Mouse (Mus musculus) CD4-positive, CD25-positive, alpha-beta regulatory T cell, adult 2 months (primary cell): ENCODE results near the gene Rpl13a.
A peak's percentile ranks its signal among the peaks of the same experiment; 100 is the strongest.
"Not testable (repeated sequence)": the region's sequence is repeated elsewhere in the genome, so short reads cannot be mapped to it uniquely, and the experiment has no call there.

Source experiments
- DNase-seq: peaks from one replicate; pipeline ENCODE4 v3.0.0-alpha.2; 2012; ENCODE audit warnings: low read depth, low spot score

The Rpl13a gene

DNA sequence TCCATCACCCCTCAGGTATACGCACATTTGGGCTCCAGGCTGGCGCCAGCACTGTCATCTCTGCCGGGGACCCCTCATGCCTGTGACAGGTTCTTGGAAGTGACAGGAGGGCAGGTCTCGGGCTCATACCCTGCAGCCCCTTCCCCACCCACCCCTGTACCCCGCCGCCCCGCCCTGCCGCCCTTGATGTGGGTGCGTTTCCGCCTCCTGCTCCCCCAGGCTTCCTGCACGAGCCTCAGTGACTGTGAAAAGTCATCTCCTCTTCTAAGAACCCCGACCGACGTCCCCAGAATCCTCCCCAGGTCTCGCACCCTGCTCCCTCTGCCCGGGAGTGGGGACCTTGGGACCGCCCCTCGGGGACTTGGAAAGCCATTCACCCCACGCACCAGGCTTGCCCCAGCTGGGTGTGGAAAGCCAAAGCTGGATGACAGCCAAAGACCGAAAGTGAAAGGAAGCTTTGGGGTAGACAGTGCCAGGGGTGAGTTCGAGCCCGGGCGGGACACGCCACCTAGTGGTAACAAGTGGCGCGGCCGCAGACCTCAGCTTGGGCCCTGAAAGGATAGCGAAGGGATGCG, 7.5 kb upstream of the Rpl13a start, which contains the start of the genes Gm45713 and Flt3l:
TSS of gene Gm45713 (minus strand) at position 239 of the 575 bp plus-strand sequence.
TSS of gene Flt3l (minus strand) at position 440 of the 575 bp plus-strand sequence.
- DNase-seq = peak; percentile 96

DNA sequence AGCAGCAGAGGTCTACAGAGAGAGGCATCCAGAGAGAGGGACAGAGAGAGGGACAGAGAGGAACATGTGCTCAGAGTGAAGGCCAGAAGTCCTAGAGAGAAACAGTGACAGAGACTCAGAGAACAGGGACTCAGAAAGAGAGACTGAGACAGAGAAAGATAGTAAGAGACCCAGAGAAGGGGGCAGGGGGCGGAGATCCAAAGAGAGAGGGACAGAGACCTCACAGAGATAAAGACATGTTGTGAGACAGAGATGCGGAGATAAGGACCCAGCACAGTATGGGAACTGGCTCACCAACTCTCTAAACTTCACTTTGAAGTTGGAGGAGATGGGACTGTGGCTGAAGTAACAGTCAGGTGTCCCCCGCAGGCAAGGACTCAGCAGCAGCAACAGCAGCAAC, 6.8 kb upstream of the Rpl13a start:
- peak; percentile 57 for DNase-seq

DNA sequence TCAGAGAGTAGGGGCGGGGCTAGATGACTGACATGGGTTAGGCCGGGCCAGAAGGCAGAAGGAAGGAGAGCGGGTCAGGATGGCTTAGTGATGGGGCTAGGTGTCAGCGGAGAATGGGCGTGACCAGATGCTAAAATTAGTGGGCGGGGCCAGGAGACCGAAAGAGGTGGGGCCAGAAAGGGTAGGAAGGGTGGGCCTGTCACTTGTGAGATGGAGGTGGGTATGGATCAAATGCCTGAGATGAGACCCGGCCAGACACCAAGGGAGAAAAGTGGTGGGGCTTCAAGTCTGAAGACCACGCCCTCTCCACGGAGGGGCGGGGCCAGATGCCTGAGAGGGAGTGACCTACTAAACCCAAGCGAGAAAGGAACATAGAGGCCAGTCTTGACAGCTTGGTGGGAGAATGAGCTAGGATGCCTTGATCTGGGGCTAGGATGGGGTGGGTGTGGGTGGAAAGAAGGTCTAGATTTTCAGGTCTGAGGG, 6.0 kb upstream of the Rpl13a start:
- peak; percentile 79 for DNase-seq

DNA sequence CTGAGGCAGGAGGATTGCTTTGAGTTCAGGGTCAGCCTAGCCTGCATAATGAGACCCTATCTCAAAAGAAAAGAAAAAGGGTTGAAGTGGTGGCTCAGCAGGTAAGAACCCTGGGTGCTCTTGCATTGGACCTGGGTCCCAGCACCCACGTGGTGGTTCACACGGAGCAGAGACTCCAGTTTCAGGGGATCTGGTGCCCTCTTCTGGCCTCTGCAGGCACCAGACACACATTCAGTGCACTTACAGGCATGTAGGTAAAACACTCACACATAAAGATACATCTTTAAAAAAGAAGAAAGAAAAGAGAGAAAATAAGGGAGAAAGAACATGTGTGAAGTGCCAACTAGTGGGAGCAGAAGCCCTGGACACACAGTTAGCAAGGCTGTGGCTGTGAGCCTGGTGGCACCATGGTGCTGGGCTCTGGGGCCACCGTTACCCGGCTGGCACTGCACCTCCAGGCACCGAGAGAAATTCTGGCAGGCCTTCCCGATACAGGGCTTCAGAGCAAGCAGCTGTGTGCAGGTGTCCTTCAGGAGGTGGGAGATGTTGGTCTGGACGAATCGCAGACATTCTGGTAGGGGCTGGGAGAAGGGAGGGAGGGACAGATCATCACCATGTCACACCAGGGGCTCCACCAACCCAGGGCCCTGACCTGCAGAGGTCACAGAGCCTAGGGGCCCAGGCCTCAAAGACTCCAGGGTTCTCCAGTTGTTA, 5.0 kb upstream of the Rpl13a start:
- peak; percentile 41 for DNase-seq

DNA sequence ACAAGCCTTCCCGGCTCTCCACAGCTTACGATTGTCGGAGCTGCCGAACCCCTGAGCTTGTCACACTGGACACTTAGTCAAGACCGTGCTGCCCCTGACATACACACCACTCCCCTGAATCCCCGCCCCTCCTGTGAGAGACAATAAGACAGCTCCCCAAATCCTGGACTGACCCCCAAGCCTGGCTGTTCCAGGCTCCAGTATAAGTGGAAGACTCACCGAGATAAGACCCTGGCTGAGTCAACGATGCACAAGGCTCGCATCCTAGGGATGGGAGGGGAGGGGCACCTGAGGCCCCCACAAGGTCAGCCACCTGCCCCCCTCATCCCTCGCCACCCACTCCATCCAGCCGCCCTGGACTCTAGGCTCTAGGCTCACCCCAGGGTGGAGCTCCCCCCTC, 3.3 kb upstream of the Rpl13a start:
- DNase-seq = no peak

DNA sequence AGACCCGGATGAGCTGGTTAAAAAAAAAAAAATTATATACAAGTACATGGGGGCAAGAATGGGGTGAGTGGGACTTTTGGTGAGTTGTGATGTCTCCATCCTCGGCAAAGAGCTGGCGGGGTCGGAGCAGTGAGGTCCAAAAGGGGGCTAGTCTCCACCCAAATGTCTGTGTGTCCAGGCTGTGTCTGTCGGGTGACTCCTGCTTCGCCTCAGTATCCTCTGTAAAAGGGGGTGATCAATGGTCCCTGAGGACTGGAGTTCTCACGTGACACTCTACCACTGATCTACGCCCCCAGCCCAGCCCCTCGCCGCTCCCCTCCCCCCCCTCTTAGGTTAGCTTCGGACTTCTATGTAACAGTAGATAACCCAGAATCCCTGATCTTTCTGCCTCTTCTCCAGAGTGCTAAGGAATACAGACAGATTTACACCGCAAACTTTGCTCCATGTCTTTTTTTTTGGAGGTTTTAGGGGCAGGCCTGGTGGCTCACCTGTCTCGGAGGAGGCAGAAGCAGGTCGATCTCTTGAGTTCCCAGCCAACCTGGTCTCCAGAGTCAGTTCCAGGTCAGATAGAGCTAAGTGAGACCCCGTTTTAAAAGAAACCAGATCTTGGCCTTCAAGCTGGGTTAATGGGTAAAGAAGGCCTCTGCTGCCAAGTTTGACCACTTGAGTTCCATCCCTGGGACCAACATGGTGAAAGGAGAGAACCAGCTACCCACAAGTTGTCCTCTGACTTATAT, 1.4 kb upstream of the Rpl13a start:
- DNase-seq = no peak

DNA sequence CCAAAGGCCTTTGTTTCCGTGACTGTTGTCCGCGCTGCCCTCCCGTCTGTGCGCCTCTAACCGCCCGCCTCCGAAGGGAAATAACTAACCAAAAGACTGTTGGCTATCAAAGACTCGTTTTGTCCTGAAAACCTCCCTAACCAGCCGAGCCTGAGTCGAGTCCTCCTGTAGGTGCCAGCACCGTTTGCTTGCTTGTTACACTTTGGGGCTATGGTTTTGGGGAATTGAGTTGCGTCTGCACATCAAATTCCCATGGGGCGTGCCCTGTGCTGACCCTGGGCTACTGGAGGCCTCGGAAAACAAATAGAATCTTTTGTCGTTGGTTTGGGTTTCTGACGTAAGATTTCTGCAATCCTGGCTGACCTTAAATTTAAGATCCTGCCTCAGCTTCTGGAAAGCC, 757 bp upstream of the Rpl13a start:
- DNase-seq = no peak

DNA sequence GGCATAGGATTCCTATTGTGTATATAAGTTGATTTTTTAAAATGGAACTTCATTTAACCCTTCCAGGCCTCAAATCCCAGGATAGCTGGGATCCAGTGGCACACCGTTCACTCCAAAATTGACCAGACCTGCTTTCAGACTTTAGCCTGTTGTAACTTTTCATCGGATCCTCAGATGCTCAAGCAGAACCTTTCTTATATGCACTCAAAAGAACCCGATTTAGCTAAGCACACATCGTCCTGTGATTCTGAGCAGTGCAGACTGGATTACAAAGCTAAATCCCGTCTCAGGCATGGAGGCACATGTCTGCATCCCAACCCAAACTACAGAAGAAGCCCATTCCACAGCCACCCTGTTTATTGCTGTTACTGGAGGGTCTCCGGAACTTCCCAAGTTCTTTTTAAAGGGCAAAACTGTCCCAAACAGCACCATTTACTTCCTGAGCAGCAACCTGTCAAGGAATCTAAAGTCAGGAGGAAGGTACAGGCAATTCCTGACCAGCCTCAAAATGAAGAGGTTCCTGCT, 799 bp downstream of the Rpl13a start:
- no peak for DNase-seq

DNA sequence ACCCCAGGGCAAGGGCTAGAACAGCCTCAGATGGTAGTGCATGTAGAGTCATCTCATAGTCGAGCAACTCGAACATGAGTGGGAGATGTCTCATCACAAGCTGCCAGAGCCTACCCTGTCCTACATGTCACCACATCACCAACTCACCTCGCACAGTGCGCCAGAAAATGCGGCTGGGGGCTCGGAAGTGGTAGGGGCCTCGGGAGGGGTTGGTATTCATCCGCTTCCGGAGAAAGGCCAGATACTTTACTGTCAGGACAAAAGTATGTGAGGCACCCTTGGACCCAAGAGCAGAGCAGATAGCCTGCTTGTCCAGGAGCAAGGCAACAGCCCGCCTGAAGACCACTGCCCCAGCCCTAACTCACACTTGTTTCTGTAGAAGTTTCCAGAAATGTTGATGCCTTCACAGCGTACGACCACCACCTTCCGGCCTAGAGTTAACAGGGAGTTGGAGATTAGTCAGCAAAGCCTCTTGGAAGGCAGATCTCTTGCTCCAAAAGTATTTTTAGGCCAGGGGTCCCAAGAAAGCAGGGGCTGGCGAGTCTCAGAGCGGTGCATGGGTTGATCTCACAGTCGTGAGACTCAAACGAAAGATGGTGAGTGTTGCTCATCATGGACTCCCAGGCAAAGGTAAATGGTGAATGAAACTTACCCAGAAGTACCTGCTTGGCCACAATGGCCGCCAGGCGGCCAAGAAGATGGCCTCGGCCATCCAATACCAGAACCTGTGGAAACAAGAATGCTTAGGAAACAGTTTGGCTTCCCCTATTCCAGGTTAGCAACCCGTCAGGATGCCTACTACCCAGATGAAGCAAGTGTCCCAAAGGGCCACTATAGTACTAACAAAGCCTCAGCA, 1.5 kb downstream of the Rpl13a start:
- DNase-seq = peak; percentile 25

DNA sequence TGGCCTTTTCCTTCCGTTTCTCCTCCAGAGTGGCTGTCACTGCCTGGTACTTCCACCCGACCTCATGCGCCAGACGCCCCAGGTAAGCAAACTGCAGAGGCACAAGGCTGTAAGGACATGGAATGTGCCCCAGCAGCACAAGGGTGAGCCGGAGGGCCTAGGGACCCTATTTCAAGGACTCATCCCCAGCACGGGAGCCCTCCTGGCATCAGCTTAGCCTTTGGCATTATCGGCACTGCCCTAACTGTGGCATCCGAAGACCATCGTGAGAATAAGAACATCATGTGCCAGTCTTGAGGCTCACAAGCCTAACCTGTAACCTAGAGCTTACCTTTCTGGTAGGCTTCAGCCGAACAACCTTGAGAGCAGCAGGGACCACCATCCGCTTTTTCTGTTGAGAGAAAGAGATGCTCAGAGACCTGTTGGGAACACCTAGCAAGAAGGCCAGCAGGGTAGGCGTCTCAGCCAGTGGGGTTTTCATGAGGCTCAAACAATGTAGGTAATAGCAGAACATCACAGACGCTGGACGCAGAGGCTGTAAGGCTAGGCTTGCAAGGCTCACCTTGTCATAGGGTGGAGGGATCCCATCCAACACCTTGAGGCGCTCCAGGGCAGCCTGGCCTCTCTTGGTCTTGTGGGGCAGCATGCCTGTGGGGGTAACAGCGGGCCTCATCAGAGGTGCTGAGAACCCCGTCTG, 2.3 kb downstream of the Rpl13a start:
- no peak for DNase-seq

DNA sequence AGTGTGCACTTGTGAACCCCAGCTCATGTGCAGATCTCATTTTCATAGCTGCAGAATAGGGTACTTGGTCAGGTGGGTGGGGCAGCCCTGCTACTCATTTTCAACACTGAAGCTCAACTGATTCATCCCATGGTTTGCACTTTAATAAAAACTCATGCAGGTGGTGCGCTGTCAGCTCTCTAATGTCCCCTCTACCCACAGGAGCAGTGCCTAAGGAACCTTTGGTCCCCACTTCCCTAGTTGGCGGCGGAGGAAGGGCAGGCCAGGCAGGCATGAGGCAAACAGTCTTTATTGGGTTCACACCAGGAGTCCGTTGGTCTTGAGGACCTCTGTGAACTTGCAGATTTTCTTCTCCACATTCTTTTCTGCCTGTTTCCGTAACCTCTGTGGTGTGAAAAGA, 2.9 kb downstream of the Rpl13a start:
- DNase-seq = not testable (repeated sequence)

DNA sequence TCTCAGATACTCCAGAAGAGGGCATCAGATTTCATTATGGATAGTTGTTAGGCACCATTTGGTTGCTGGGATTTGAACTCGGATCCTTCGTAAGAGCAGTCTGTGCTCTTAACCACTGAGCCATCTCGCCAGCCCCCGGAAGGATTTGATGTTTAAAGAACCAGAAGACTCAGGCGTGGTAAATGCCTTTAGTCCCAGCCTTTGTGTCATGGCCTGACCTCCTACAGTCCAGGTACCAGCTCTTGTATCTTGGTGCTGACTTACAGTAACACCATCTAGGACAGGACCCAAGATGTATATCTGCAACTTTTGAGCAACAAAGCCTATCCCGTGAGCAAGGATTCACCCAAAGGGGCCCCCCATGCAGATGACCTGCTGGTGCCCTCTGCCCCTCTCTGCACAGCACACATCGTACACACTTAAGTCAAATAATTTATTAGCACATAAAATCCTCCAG, 3.4 kb downstream of the Rpl13a start:
- DNase-seq = peak; percentile 53

DNA sequence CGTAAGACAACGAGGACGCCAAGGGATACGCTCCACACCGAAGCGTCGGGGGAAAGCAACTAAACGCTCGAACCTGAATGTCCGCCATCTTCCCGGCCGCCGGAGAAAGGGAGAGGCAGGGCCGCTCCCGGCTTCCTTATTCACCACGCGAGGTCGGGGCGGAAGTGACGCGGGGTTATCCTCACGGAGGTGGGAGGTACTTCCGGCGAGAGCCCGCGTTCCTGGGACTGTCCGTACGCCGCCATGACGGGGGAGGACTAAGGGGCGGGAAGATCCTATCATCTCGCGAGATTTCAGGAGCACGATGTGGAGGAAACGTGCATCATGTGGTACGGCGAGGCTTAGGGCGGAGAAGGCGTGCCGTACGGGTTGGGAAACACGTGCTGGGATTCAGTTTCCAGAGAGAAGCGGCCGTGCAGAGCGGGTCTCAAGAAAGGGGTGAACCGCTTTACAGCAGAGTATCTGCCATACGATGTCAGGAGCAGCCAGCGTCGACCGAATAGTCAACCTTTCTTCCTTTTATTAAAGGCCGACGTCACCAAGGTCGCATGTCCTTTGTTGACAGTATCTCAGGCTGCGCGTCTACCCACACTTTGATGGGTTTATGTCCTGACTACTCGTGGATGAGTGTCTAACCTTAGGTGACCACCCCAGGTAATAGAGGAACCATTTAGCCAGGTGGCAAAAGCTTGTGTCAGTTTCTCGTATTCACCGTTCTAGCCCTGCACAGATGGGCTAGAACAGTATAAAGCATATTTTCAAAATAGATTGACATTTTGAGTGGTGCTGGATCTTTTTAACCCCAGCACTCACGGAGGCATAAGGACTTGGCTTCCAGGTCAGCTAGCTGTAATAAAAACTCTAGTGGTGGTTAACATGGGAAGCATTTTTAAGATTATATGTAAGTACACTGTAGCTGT, 4.1 kb downstream of the Rpl13a start, which contains the start of gene Rps11:
TSS of gene Rps11 (minus strand) at position 216 of the 920 bp plus-strand sequence.
- DNase-seq = peak; percentile 100

DNA sequence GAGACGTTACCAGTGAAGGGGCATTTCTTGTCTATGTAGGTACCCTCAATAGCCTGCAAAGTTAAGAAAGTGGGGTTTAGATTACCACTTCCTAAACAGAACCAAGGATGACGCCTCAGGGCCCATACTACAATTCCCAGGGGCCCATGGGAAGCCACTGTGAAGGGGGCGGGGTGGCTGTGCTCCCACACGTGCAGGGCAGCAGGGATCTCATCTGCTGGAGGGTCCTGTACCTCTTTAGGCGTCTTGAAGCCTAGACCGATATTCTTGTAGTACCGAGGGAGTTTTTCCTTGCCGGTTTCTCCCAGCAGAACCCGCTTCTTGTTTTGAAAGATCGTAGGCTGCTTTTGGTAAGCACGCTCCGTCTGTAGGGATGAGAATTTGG, 5.4 kb downstream of the Rpl13a start:
- peak; percentile 54 for DNase-seq

DNA sequence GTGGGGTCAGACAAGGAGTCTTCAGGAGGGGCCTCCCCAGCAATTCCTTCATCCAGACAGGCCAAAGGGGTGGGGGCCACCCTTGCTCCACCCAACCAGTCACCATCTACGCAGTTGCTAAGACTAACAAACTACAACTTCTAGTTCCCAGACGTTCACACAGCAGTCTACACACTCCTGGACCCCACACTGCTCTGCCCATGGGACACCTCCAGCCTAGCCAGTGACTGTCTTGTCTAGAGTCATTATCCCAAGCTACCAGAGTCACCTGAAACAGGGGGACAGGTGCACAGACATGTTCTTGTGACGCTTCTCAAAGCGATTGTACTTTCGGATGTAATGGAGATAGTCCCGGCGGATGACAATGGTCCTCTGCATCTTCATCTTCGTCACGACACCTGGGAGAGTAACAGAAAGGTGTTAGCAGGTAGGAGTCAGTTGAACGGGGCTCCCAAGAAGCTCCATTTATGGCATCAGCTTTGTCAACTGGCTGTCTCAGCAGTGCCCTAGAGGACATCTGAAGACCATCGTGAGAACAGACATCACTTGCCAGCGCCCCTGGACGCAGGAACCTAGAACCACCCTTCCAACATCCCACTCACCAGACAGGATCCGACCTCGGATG, 5.9 kb downstream of the Rpl13a start:
- no peak for DNase-seq

DNA sequence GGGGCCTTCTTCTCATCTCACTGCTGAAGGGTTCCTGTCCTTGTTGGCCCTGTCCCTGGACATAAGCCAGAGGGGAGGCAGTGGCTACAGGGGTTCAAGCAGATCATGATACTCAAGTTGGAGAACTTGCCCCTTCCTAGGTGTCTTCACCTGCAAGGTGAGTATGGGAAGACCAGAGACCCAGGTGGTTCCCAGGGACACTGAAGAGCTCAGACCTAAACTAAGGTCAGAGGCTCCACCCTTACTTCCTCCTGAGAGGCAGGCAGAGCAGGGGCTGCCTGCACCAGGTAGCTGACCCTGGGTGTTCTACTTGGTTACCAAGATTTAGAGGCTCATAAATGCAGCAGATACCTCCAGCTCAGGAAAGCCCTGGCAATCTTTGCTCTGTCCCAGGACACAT, 6.6 kb downstream of the Rpl13a start:
- no peak for DNase-seq

DNA sequence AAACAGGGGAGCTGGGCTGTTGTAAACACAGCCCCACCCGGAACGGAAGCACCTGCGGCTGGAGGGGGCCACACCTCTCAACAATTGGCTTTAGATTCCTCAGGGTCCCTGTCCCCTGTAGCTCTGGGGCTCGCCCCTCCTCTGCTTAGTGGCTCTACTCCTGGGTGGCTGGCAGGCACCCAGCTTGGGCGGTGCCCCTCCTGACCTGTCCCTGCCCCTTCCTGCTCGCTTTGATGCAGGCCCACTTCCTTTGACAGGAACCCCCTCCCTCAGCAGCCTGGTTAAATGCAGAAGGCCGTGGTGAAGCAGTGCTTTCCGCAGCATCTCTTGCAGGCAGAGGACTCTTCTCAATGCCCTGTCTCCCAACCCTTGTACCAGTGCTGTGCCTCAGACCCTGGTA, 7.2 kb downstream of the Rpl13a start:
- peak; percentile 88 for DNase-seq

DNA sequence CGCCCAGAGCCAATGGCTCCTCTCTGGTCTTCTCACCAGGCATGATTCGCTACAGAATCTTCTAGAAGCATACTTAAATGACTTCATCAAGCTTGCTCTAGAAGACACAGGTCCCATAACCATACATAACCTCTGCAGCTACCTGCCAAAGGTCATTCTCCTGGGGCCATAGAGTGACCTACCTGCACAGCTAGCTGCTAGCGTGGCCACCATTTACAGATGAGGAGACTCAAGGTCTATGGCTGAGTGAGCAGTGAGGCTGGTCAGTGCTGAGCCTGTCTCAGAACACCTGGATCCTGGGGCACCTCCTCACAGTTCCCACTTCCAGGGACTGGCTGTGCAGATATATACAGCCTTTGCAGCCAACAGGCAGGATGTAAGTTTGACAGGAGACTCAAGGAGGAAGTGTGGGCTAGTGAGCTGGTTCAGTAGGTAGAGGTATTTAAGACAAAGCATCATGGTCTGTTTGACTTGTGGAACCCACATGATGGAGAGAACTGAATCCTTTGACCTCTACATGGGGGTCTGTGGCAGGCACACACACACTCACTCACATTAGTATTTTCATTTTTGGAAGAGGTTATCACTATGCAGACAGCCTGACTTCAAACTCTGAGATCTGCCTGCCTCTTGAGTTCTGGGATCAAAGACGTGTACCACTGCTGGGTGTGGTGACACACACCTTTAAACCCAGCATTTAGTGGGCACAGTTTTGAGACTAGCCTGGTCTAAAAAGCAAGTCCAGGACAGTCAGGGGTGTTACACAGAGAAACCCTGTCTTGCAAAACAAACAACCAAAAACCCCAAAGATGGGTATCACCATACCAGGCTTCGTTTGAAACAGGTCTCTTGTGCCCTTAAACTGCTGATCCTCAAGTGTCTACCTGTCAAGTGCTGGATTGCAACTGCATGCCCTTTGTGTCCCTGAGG, 8.5 kb downstream of the Rpl13a start:
- peak; percentile 39 for DNase-seq
